Mouse (Mus musculus) urinary bladder, postnatal 36 days (tissue): ENCODE measurements around the gene Calm4.
A peak's percentile ranks its signal among the peaks of the same experiment; 100 is the strongest.
"Not testable (repeated sequence)": the region's sequence is repeated elsewhere in the genome, so short reads cannot be mapped to it uniquely, and the experiment has no call there.

Experiments used
- DNase-seq, 2 experiments: peaks; one replicate each; pipeline ENCODE4 v3.0.0; 2022; ENCODE audit warnings: low spot score in 2 of 2, mixed read lengths in 1 of 2

The Calm4 gene

GRCm38 (mm10) chr13:3837312-3837807 is at the start of gene Calm4:
Gene Calm4 (plus strand): TSS chr13:3837757.
- not testable (repeated sequence) for DNase-seq

GRCm38 (mm10) chr13:3788588-3788987 is 49.0 kb upstream of the Calm4 start:
- DNase-seq: no peak

DNA sequence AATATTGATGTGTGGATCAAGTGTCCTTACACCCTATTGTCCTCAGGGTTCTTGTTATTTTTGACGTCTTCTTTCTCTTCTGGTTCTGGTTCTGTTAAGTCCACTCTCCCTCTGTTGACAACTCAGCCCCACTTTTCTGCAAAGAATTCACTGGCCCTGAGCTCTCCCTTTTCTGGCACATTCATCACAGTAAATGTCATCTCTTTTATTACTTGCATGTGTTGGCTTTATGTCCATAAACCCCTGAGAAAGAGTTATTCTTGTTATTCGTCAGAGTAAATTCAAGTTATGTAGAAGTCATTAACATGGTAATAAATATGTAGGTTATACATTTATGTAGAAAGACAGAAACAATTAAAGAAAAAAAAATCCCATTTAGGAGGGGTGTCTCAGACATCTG is 48.0 kb upstream of the Calm4 start:
- DNase-seq: no peak

GRCm38 (mm10) chr13:3796649-3797048 is 40.9 kb upstream of the Calm4 start:
- DNase-seq: no peak

GRCm38 (mm10) chr13:3798751-3799150 is 38.8 kb upstream of the Calm4 start:
- DNase-seq: no peak

DNA sequence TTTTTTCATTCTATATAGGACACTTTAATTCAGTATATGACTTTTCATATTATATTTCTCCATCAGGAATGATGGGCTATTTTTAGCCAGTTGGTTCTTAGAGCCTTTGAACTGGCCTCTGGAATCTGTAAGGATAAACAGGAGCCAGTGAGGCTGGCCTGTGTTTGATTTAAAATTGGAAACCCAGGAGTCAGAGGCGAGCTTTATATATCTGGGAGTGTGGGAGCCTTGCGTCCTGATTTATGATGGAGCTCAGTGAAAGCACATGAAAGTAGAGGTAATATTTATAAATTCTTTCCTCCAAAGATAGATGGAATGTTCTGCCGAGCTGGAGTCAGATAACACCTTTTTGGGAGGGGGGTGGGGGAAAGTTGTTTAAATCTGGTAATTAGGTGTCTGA is 38.2 kb upstream of the Calm4 start:
- no peak for DNase-seq

DNA sequence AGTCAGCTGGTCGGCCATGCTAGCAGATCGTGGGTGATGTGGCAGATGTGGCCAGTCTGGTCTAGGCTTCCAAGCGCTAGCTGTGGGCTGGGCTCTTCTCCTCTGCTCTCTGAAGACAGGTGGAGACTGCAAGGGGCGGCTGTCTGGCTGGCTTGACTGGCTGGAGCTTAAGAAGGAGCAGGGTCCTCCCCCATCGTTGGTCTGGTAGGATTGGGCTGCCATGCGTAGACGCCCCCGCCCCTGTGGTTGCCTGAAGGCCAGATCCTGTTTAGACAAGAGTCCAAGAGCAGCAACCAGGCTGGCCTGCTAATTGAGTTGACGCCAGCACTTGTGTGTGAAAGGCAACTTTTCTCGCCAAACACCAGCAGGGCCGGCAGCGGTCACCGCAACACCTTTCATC is 33.4 kb upstream of the Calm4 start, which contains the start of gene Calml3:
Gene Calml3, minus strand, starts transcription at position 131 of the 400 bp plus-strand sequence.
- DNase-seq: peak in 1 of 2 experiments; percentile 12

DNA sequence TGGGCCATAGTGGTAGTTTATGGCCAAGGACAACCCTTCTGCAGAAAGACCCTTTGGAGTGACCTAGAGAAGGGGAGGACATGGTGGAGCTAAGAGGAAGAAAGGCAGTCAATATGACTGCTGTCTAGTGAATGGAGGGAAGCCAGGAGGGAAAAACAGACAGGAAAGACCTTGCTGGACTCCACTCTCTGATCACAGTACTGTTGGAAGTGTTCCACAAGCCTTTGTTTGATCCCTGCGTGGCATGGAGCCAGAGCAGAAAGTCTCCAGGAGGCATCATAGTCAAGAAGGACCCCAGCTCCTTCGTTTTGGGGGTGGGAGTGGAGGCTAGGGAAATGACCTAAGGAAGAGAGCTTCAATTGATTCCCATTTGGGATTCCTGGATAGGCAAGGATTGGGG is 32.4 kb upstream of the Calm4 start:
- DNase-seq: no peak

DNA sequence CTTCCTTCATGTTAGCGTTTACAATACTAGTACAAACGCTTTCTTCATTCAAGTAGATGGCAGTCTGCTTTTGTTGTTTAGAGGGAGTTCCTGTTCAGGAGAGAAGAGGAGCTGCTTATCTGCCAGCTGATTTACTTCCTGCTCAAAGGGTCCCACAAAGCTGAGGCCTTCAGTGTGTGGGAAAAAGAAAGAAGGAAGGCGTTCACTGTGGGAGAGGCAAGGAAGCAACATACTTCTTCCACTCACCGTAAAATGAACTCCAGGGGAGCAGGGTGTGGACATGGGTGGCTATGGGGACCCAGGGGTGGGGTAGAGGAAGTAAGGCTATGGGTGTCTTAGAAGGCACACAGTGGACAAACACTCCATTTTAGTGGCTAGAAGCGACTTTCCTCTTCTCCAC is 31.9 kb upstream of the Calm4 start:
- DNase-seq: no peak

GRCm38 (mm10) chr13:3807131-3807827 is 30.3 kb upstream of the Calm4 start:
- no peak for DNase-seq

DNA sequence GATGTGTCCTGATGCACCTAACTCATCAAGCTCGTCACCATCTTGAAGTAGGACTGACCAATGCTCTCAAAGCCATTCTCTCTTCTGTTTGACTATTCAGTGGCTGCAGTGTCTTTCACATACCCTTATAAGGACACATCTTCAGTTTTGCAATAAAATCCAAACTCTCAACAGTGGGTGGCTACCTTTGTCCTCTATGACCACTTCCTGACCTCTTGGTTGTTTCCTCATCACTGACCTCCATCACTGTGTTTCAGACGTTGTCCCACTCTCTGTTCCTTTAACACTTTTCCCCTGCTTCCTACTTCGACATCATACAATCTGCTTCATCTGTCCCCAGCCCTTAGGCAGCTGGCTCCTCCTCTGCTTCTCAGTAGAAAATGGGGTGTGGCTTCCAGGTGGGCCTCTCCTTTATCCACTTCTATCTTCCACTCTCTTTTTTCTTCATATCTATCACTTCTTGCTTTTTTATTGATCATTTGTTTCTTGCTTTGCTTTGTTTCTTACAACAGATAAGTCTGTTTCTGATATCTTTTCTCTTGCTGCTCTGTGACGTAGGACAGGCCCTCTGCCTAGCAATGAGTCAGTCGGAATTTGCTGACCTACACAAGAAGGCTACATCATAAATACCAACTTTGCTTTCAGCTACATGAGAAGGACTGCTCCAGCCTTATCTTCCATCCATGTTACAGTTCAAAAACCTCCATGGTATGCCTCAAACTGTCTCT is 19.4 kb upstream of the Calm4 start:
- no peak for DNase-seq

- DNase-seq: no peak
Measured at GRCm38 (mm10) chr13:3818740-3819076, 18.8 kb upstream of the Calm4 start.

GRCm38 (mm10) chr13:3822105-3822504 is 15.5 kb upstream of the Calm4 start:
- DNase-seq: no peak

- no peak for DNase-seq
Measured at GRCm38 (mm10) chr13:3825726-3826125, 11.8 kb upstream of the Calm4 start.

- peak in 1 of 2 experiments; percentile 10 for DNase-seq
Measured at GRCm38 (mm10) chr13:3831546-3831945, 6.0 kb upstream of the Calm4 start.

GRCm38 (mm10) chr13:3831994-3832393 is 5.6 kb upstream of the Calm4 start:
- no peak for DNase-seq

- DNase-seq: no peak
Measured at GRCm38 (mm10) chr13:3832450-3832849, 5.1 kb upstream of the Calm4 start.

- DNase-seq: not testable (repeated sequence)
Measured at GRCm38 (mm10) chr13:3833644-3834043, 3.9 kb upstream of the Calm4 start.

DNA sequence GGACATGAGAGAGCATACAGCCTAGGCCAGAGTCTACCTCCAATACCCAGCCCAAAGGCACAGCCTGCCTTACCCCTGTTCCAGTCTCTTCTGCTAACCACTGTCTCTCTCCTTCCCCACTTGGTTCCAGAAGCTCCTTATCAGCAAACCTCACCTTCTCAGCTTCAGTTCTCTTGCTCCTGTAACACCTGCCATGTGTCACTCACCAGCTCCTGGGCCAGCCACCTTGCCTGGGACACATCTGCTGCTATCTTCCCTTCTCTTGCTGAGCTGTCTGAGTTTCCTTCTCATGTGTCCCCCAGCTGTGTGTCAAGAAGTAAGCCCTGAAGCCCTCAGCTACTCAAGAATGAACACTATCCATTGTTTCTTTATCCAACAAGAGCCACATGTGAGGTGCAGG is 3.1 kb downstream of the Calm4 start:
- not testable (repeated sequence) for DNase-seq

DNA sequence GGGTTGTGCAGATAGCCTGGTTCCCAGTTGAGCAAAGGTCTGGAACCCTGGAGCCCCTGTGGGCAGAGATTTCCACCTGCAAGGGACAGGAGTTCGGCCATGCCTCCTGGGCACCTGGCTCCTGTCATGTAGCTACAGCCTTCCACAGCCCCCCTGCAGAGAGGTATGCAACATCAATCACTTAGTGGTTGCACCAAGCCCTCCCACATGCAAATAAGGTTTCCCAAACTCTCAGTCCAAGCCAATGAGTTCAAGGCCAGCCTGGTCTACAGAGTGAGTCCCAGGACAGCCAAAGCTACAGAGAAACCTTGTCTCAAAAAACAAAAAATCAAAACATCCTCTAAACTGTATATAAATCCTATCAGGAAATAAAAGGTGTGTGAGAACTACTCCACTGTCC is 12.8 kb downstream of the Calm4 start:
- no peak for DNase-seq

DNA sequence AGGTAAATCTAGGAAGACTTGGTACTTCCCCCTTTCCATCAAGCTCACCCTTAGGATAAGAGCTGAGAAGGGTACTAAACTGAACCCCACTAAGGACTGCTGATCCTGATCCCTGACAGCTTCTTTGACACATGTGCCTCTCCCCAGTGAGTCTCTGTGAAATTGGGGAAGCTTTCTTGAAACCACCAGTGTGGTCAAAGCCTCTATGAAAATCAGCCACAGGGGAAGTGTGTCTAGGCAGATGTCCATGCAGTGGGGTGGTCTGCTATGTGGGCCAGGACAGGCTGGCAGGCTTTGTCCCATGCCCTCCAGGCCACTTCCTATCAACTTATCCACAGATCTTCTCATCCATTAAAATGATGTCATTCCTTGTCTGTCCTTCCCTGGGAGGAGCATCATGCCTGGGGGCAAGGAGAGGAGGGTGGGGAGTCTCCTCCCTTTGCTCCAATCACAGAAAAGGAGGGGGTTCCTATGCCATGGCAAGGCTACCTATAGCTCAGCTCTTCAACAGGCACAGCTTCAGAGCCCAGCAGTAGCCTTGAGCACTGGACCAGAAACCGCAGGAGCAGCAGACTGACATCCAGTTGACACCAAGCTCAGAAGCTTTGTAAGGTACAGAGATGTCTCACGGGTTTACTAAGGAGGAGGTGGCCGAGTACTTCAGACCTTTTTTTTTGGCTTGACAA is 16.2 kb downstream of the Calm4 start, which contains the start of gene Calm5:
Gene Calm5, plus strand, starts transcription at position 526 of the 686 bp plus-strand sequence.
- DNase-seq: not testable (repeated sequence)

GRCm38 (mm10) chr13:3854856-3855255 is 17.3 kb downstream of the Calm4 start:
- no peak for DNase-seq
